Mouse (Mus musculus) myocyte (in vitro differentiated cells): ENCODE data around the gene Fam163a.

ENCODE experiments used
- POLR2A ChIP-seq: IDR thresholded peaks from one replicate; pipeline ENCODE4 v1.6.1; 2011; ENCODE audit warnings: low read depth, mild to moderate bottlenecking, control low read depth, moderate library complexity; ENCODE audit not compliant: insufficient read length
- POLR2AphosphoS2 ChIP-seq: IDR thresholded peaks from one replicate; pipeline ENCODE4 v1.6.1; 2011; ENCODE audit warnings: low read depth, control low read depth; ENCODE audit not compliant: insufficient read length
- TCF12 ChIP-seq: IDR thresholded peaks from one replicate; pipeline ENCODE4 v1.6.1; 2011; ENCODE audit warnings: mild to moderate bottlenecking, control low read depth; ENCODE audit not compliant: poor library complexity, insufficient read depth, severe bottlenecking

DNA sequence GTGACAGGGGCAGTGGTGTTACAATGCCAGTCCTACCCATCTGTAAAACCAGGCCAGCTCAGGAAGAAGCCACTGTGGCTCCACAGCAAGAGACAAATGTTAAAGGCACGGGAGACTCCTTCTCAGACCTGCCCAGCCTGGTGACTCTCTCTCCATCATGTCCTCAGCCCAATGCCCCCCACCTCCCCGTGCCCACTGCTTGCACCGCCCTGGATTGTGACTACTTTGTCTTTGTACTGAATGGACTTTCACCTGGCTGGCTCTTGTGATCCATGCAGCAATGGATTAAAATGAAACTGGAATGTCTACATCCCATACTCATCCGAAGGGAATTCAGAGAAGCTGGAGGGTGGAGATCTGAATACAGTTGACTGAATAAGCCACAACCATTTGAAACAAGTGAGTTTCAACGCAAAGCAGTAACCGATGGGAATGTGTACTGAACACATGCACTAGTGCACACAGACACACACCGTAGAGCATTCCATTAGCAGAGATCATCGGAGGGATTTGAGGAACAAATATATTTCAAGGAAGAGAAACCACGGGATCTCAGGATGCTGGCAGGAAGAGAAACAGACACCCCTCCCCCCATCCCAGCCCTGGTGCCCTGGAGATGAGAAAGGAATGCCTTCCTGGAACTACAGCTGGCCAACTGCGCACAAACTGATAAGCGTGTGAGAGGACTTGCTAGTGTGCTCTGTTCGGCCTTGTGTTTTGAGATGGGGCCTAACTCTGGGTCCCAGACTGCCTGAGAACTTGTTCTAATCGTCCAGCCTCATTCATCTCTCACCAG, 17.6 kb upstream of the Fam163a start:
- no peak for TF ChIP-seq POLR2A
- no peak for TF ChIP-seq TCF12
- no peak for TF ChIP-seq POLR2AphosphoS2
